In genomic region chr9:103213631-103214030, GRCm38 (mm10) we compare ENCODE assay signal across 36 mouse cellular contexts. TPM values are rescaled to one million over a fixed set of nuclear protein-coding genes. Genes with fewer than 3 reads are reported as not detected.
A peak's percentile ranks its signal among the peaks of the same experiment; 100 is the strongest.
DNase-seq lines count a peak whose midpoint lies in the region; ATAC-seq and TF ChIP-seq lines count a peak whose summit lies in the region.
"Had no signal": no experiment of that assay in that cellular context is flagged by ENCODE, and none has a peak within 500 bp of the region (broad histone marks: within the 10 kb centered on the region; RNA-seq: fewer than 3 reads in every experiment).

No protein-coding gene starts in this region.

- no peaks in the 10 kb centered on the region for H3K79me2 ChIP-seq in liver, adult 2 months (ENCODE audit: control insufficient read depth, insufficient read depth, low read length)

- WGBS in forebrain, embryonic 14.5 days = 45% methylated on average over 2 of the region's 2 CpGs
- 81% methylated on average over 2 of the region's 2 CpGs for WGBS in forebrain, embryonic 10.5 days
- 60% methylated on average over 2 of the region's 2 CpGs for WGBS in heart, embryonic 10.5 days
- 24% methylated on average over 2 of the region's 2 CpGs for whole genome bisulfite sequencing in liver, adult 2 months

- no peak for ATAC-seq in forebrain, embryonic 14.5 days
- ATAC-seq: forebrain, embryonic 15.5 days; intestine, postnatal 0 days; midbrain, embryonic 16.5 days had no signal

- TF ChIP-seq CTCF in liver, adult 2 months (IDR thresholded peaks at IDR 0.05; ENCODE audit: low read depth, low read length) = no peak

- no peaks in the 10 kb centered on the region for H3K4me1 ChIP-seq in forebrain, embryonic 14.5 days (ENCODE audit: control insufficient read depth, insufficient read depth, low read length)
- peaks cover 6% of the 10 kb centered on the region for H3K4me1 ChIP-seq in forebrain, embryonic 10.5 days
- no peaks in the 10 kb centered on the region for H3K4me1 ChIP-seq in heart, embryonic 10.5 days
- peaks cover 2% of the 10 kb centered on the region; the same call in 1 of the 2 replicates for H3K4me1 ChIP-seq in liver, adult 2 months (ENCODE audit: control insufficient read depth, insufficient read depth, low read length)
- H3K4me1 ChIP-seq: embryonic facial prominence, embryonic 10.5 days; embryonic facial prominence, embryonic 15.5 days; midbrain, embryonic 10.5 days had no signal

- peak; percentile 10 for DNase-seq in forebrain, embryonic 14.5 days (ENCODE audit: low spot score)
- no peak for DNase-seq in forebrain, embryonic 10.5 days (ENCODE audit: extremely low spot score, low spot score)
- peak; percentile 31 for DNase-seq in heart, adult 8-10 months (ENCODE audit: low spot score)
- no peak for DNase-seq in heart, embryonic 10.5 days (ENCODE audit: low spot score)
- DNase-seq in liver, adult 2 months (ENCODE audit: extremely low read depth, low read depth, low spot score) = peak; percentile 49
- DNase-seq in liver = no peak
- DNase-seq in adrenal gland, adult 18-20 months (ENCODE audit: low spot score in 2 of 2) = no peak
- DNase-seq in embryo, embryonic 9.5 days (ENCODE audit: extremely low spot score) = no peak
- DNase-seq: adrenal gland, adult 2 months; cerebellum, adult 2 months; cerebellum, postnatal 14 days; gastrocnemius, postnatal 14 days; kidney, adult 9 months; layer of hippocampus, postnatal 36 days; left cerebral cortex, postnatal 4 days; right cerebral cortex, adult 18-20 months; thymus, adult 18-20 months; thymus, postnatal 25 days had no signal

- no peak overlapping the region for H3K4me3 ChIP-seq in forebrain, embryonic 14.5 days (ENCODE audit: low read depth, low read length)
- no peak overlapping the region for H3K4me3 ChIP-seq in forebrain, embryonic 10.5 days
- H3K4me3 ChIP-seq in heart, embryonic 10.5 days = no peak overlapping the region
- H3K4me3 ChIP-seq in liver, adult 2 months (ENCODE audit: insufficient read depth, low read depth, low read length) = no peak overlapping the region
- H3K4me3 ChIP-seq: embryonic facial prominence, embryonic 10.5 days; forebrain, embryonic 15.5 days; midbrain, embryonic 10.5 days had no signal

- no peaks in the 10 kb centered on the region for H3K9me3 ChIP-seq in forebrain, embryonic 14.5 days (replicated peaks; ENCODE audit: control insufficient read depth, low read length)
- H3K9me3 ChIP-seq in forebrain, embryonic 10.5 days = no peaks in the 10 kb centered on the region
- no peaks in the 10 kb centered on the region for H3K9me3 ChIP-seq in heart, embryonic 10.5 days
- H3K9me3 ChIP-seq: embryonic facial prominence, embryonic 10.5 days; embryonic facial prominence, embryonic 15.5 days; forebrain, embryonic 15.5 days; lung, embryonic 15.5 days; midbrain, embryonic 10.5 days had no signal

- no peak overlapping the region for H3K27ac ChIP-seq in forebrain, embryonic 14.5 days (ENCODE audit: low read depth, low read length)
- no peak overlapping the region for H3K27ac ChIP-seq in forebrain, embryonic 10.5 days
- no peak overlapping the region for H3K27ac ChIP-seq in heart, embryonic 10.5 days
- no peak overlapping the region for H3K27ac ChIP-seq in liver, adult 2 months (replicated peaks; ENCODE audit: insufficient read depth, low read depth, low read length)
- H3K27ac ChIP-seq: embryonic facial prominence, embryonic 10.5 days; embryonic facial prominence, embryonic 15.5 days; forebrain, embryonic 15.5 days; hindbrain, embryonic 14.5 days; lung, embryonic 15.5 days; midbrain, embryonic 10.5 days; stomach, postnatal 0 days had no signal

- H3K27me3 ChIP-seq in forebrain, embryonic 14.5 days (replicated peaks; ENCODE audit: control insufficient read depth, insufficient read depth, low read length) = no peaks in the 10 kb centered on the region
- no peaks in the 10 kb centered on the region; the same call in 1 of the 2 replicates for H3K27me3 ChIP-seq in forebrain, embryonic 10.5 days (ENCODE audit: poor library complexity, severe bottlenecking)
- peaks cover 17% of the 10 kb centered on the region for H3K27me3 ChIP-seq in heart, embryonic 10.5 days (ENCODE audit: insufficient read depth, poor library complexity, severe bottlenecking)
- no peaks in the 10 kb centered on the region for H3K27me3 ChIP-seq in liver, adult 2 months (ENCODE audit: control insufficient read depth, insufficient read depth, low read length)
- H3K27me3 ChIP-seq: embryonic facial prominence, embryonic 15.5 days; forebrain, embryonic 15.5 days; lung, embryonic 15.5 days had no signal

- H3K9ac ChIP-seq in forebrain, embryonic 14.5 days (ENCODE audit: low read length) = no peak overlapping the region
- no peak overlapping the region for H3K9ac ChIP-seq in liver, adult 2 months (ENCODE audit: low read depth, low read length)
- H3K9ac ChIP-seq: embryonic facial prominence, embryonic 15.5 days; forebrain, embryonic 15.5 days; hindbrain, embryonic 14.5 days; lung, embryonic 15.5 days had no signal

- H3K36me3 ChIP-seq in forebrain, embryonic 14.5 days (ENCODE audit: control insufficient read depth, insufficient read depth, low read length) = no peaks in the 10 kb centered on the region
- H3K36me3 ChIP-seq in forebrain, embryonic 10.5 days (replicated peaks) = no peaks in the 10 kb centered on the region
- H3K36me3 ChIP-seq in heart, embryonic 10.5 days = no peaks in the 10 kb centered on the region
- H3K36me3 ChIP-seq in liver, adult 2 months (ENCODE audit: control insufficient read depth, insufficient read depth, low read length) = peaks cover 92% of the 10 kb centered on the region
- H3K36me3 ChIP-seq: embryonic facial prominence, embryonic 10.5 days; embryonic facial prominence, embryonic 15.5 days; forebrain, embryonic 15.5 days; lung, embryonic 15.5 days; midbrain, embryonic 10.5 days had no signal

- TF ChIP-seq POLR2A in liver, adult 2 months (IDR thresholded peaks at IDR 0.05; ENCODE audit: extremely low read depth, insufficient read depth, low read length) = no peak

- no peak overlapping the region for H3K4me2 ChIP-seq in forebrain, embryonic 14.5 days (ENCODE audit: low read length)
- H3K4me2 ChIP-seq: forebrain, embryonic 15.5 days; hindbrain, embryonic 14.5 days; liver, embryonic 11.5 days had no signal

RNA-seq across cellular contexts. Expression of gene Srprb, which starts 11.7 kb away (rescaled TPM):
- 55.8 and 61.7 TPM in 2 replicates for polyA plus RNA-seq in forebrain, embryonic 14.5 days (2014; fragmentation: Nextera tagmentation; extraction: Ambion mirVana)
- polyA plus RNA-seq in forebrain, embryonic 10.5 days (2016; fragmentation: Nextera tagmentation; extraction: Ambion mirVana) = 62.1 and 66.9 TPM in 2 replicates
- 10 to 100 TPM; 18.1 to 21.5 (median 19.1) TPM for total RNA-seq in heart, adult 8-10 months (2022)
- polyA plus RNA-seq in heart, embryonic 10.5 days (2016; fragmentation: Nextera tagmentation; extraction: Ambion mirVana) = 55.6 and 61.9 TPM in 2 replicates
- total RNA-seq in liver, adult 2 months (2014; rRNA removed) = 8.5 and 10.7 TPM in 2 replicates
- polyA plus RNA-seq in liver, adult 2 months (2012; rRNA removed) = 16.8 and 22.8 TPM in 2 replicates
- 10 to 100 TPM; 34.3 to 50.9 TPM for total RNA-seq in adrenal gland, adult 18-20 months (2021)

RNA-seq across cellular contexts. Expression of gene Gm20425, which starts 16.5 kb away (rescaled TPM):
- polyA plus RNA-seq in forebrain, embryonic 14.5 days (2014; fragmentation: Nextera tagmentation; extraction: Ambion mirVana) = 0.63 and 2.7 TPM in 2 replicates
- polyA plus RNA-seq in forebrain, embryonic 10.5 days (2016; fragmentation: Nextera tagmentation; extraction: Ambion mirVana) = not detected in 2 replicates
- total RNA-seq in heart, adult 8-10 months (2022) = 1 to 10 TPM; 5.3 to 5.9 (median 5.5) TPM
- polyA plus RNA-seq in heart, embryonic 10.5 days (2016; fragmentation: Nextera tagmentation; extraction: Ambion mirVana) = 0.90 TPM in 1 of 2 replicates, not detected in the other
- 0.94 and 1.1 TPM in 2 replicates for total RNA-seq in liver, adult 2 months (2014; rRNA removed)
- 0.37 and 0.43 TPM in 2 replicates for polyA plus RNA-seq in liver, adult 2 months (2012; rRNA removed)
- total RNA-seq in adrenal gland, adult 18-20 months (2021) = 10 to 100 TPM; 17.9 to 18.4 TPM
- total RNA-seq: hematopoietic stem cell, adult 5-6 weeks; megakaryocyte progenitor cell, adult 5-6 weeks; MEL had no signal
- polyA plus RNA-seq: adrenal gland, adult 2 months; cortical plate, adult 2 months; frontal cortex, adult 2 months; large intestine, adult 2 months; liver, embryonic 11.5 days; midbrain, embryonic 10.5 days; neural tube, embryonic 11.5 days; spleen, adult 2 months had no signal

RNA-seq across cellular contexts. Expression of gene Trf, which starts 16.6 kb away (rescaled TPM):
- 30.0 and 41.3 TPM in 2 replicates for polyA plus RNA-seq in forebrain, embryonic 14.5 days (2014; fragmentation: Nextera tagmentation; extraction: Ambion mirVana)
- 11.9 and 14.2 TPM in 2 replicates for polyA plus RNA-seq in forebrain, embryonic 10.5 days (2016; fragmentation: Nextera tagmentation; extraction: Ambion mirVana)
- total RNA-seq in heart, adult 8-10 months (2022) = 10 to 100 TPM; 37.9 to 56.1 (median 43.3) TPM
- 32.8 and 314 TPM in 2 replicates for polyA plus RNA-seq in heart, embryonic 10.5 days (2016; fragmentation: Nextera tagmentation; extraction: Ambion mirVana)
- total RNA-seq in liver, adult 2 months (2014; rRNA removed) = 18,586 and 23,528 TPM in 2 replicates
- polyA plus RNA-seq in liver, adult 2 months (2012; rRNA removed) = 26,375 and 34,444 TPM in 2 replicates
- total RNA-seq in adrenal gland, adult 18-20 months (2021) = 100 to 1,000 TPM; 175 to 264 TPM
- total RNA-seq: MEL had no signal

Comparison
In these comparisons a context has a peak if more than half of its experiments do, and no peak if none do; other contexts are left out.
1. DNase-seq: peak in forebrain, embryonic 14.5 days (single experiment), heart, adult 8-10 months (single experiment) and liver, adult 2 months (single experiment); none in forebrain, embryonic 10.5 days (single experiment), heart, embryonic 10.5 days (single experiment), liver (single experiment), adrenal gland, adult 18-20 months (0 of 2) and embryo, embryonic 9.5 days (single experiment).
2. RNA of gene Trf, which starts 16.6 kb away (polyA plus RNA-seq): 26,375 to 34,444 TPM in liver, adult 2 months; 32.8 to 314 TPM in heart, embryonic 10.5 days, 30.0 to 41.3 TPM in forebrain, embryonic 14.5 days and 11.9 to 14.2 TPM in forebrain, embryonic 10.5 days; every median in the first group is over 10 times any median in the second.